Mouse (Mus musculus) layer of hippocampus, postnatal 14 days (tissue): Measurements from ENCODE around the gene Gm5141. TPM values are rescaled to one million over a fixed set of nuclear protein-coding genes. Genes with fewer than 3 reads are reported as not detected.
A peak's percentile ranks its signal among the peaks of the same experiment; 100 is the strongest.
"Not testable (repeated sequence)": the region's sequence is repeated elsewhere in the genome, so short reads cannot be mapped to it uniquely, and the experiment has no call there.

Experiments used
- DNase-seq, 2 experiments: peaks; one replicate each; pipeline ENCODE4 v3.0.0; 2021 to 2022; ENCODE audit warnings: low spot score in 2 of 2, mixed read lengths in 1 of 2
- long read RNA-seq, 2 experiments: library from polyadenylated mRNA; stranded (forward); transcript quantifications; one replicate each; pipeline ENCODE4 v2.0.0; 2021
- microRNA-seq, 2 experiments: library from miRNA; unstranded; fragments of <30 nt; microRNA quantifications; one replicate each; pipeline ENCODE4 v1.2.0; 2021
- total RNA-seq, 2 experiments: library from RNA; stranded (reverse); gene quantifications; 2 replicates each; pipeline ENCODE4 v1.2.3; 2021

Gm5141 gene
- total RNA-seq = 1 to 10 TPM; 4.5 to 6.0 TPM
- long read RNA-seq, experiment 1, partial matches to known transcripts = 1 of 5 reads
- long read RNA-seq, experiment 1, other reads (novel, unspliced or antisense) = 0 of 5 reads
- long read RNA-seq, experiment 2, transcript Gm5141-202 (4 exons, 3,279 nt) = major isoform, 5 of 8 reads
- long read RNA-seq, experiment 2, partial matches to known transcripts = 3 of 8 reads
- long read RNA-seq, experiment 2, other reads (novel, unspliced or antisense) = 0 of 8 reads

DNA sequence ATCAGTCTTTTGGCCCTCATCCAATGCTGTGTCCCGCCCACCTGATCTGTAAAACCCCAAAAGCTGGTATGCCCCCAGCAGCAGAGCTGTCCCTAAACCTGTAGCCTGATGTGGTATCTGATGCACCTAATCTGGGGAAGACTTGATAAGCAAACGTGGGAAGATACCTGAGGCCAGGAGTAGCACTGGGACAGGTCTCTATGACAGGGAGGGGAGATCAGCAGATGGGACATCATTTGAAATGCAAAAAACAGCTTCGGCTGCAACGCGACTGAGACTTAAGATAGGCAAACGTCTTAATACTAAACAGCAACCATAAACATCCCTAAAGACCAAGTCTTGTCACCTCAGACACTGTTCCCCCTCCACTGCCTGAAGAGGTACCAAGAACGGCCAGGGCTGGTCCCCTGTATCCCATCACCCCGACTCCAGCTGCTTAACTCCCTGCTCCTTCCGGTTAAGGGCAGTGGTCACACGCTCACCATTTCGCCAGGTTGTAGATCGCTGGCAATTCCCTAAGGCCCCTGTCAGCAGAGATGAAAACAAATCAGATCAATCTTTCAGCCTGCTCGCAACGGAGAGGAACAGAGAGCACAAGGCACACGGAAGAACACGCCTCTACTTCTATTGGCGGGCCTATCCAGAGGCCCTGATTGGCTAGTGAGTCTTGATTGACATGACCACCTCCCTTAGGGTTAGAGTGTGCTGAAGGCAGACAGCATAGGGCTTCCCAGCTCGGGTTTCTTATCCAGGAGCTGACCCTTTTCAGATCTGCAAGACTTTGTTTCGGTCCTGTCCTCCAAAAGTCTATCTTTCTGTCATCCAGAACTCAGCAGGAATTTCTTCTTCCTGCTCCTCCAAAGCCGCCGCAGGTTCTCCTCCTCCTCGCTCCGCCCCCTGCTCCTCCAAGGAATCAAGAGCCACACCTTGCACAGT, at the start of gene Gm5141:
Gm5141 (minus strand) TSS at position 610 of the 936 bp plus-strand sequence.
- peak; percentile 48 to 59 for DNase-seq

DNA sequence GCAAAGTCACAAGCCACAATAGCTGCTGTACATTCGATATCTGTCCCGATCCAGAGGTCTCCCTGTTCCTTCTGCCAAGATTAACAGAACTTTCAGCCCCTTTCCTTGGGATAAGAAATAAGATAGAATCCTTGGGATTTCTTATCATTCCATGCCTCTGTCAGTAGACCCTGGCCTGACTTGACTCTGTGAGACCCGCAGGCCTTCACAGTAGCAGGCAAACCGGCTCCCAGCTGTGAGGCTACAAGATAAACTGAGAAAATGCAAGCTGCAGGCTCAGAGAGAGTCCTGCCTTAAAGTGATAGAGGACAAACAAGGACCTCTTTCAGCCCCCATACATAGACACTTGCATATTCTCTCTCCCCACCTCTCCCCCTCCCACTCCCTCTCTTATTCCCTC, 47.7 kb upstream of the Gm5141 start:
- no peak for DNase-seq

DNA sequence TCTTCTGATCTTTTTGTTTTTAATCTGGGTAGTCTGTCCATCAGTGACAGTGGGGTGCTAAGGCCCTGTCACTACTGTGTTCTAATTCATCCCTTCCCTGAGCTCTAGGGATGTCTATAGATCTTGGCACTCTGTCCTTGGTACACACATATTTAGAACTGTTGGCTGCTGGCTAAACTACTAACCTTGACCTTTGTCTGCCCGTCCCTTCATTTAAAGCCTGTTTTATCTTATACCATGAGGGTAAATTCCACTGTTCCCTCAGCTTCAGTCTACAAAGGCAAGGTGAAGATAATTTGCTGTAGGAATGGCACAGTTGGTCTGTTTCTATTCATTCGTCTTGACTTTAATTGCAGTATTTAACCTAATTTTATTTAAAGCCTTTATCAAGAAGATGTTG, 46.6 kb upstream of the Gm5141 start:
- DNase-seq = no peak

DNA sequence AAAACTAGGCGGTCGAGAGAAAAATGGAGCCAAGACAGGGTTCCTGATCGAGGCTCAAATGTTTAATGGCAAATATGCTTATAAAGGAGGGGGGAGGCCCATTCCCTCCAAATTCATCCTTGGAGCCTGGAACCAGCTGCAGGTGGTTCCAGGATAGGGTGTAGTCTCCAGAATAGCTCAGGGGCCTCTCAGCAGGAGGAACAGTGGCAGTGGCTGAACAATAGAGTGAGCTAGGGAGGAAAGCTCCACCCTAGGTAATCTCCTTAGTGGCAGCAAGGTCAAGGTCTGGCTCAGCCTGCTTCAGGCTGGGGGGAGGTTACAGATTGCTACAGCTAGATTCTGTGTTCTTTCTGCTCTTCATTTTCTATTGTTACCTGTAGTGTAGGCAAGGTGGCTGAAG, 30.1 kb upstream of the Gm5141 start:
- not testable (repeated sequence) for DNase-seq

DNA sequence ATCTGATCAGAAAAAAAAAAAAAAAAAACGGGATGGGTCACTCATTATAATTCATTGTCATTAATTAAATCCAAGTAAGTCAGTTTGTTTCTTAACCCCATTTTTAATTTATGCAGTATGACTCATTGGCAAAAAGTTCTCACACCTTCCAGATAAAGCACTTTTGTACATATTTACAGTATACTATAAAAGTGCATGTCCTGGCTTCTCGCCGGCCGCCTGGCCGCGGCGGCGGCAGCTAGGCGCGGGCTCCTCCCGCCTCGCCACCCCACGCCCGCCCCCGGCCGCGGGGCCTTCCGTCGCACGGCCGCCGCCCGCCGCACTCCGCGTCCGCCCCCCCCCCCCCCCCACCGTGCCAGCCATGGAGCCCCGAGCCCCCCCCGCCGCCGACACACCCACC, 27.1 kb upstream of the Gm5141 start:
- DNase-seq = no peak

DNA sequence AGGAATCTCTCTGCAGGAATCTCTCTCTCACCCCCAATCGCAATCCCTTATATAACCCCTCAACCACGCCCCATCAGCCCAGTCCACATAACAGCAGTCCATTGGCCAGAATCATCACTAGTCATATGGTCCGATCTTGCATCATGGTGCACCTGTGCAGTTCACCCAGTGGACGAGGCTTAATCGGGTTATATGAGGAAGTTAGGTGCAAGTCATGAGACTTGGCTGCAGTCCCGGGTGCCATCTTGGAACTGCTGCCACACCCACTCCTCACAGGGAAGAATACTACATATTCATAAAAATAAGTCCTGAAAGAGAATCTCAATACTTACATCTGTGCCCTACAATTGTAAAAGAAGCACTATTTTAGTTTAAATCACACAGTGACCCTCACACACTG, 22.4 kb upstream of the Gm5141 start:
- not testable (repeated sequence) for DNase-seq

DNA sequence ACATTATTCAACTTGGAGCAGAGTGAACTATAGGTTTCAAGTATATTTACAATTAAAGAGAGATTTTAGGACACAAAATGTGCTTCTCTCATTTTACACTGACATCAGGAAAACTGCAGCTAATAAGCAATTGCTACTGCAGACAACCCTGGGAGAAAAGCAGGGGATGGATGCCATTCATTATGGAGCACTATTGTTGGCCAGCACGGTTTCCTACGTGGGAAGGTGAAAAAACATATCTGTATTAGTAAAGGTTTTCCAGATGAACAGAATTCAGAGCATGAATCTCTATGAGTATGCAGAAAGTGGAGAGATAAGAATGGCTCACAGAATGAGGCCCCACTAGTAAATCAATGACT, 506 bp upstream of the Gm5141 start:
- DNase-seq = not testable (repeated sequence)

DNA sequence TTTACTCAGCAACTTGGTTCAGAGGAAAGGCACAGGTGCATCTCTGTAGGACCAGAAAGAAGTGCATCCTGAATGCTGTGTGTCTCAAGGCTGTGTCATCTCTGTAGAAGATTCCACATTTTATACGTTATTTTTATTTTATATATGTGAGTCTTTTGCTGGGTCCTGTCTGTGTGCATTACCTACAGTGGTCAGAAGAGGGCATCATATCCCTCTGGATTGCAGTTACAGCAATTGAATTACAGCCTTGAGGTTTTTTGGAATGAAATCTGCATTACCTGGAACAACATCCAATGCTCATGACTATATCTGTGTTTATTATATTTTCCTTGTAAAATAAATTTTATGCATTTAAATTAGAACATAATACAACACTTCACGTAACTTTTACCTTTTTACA, 21.8 kb downstream of the Gm5141 start:
- peak; percentile 6 to 41 for DNase-seq

DNA sequence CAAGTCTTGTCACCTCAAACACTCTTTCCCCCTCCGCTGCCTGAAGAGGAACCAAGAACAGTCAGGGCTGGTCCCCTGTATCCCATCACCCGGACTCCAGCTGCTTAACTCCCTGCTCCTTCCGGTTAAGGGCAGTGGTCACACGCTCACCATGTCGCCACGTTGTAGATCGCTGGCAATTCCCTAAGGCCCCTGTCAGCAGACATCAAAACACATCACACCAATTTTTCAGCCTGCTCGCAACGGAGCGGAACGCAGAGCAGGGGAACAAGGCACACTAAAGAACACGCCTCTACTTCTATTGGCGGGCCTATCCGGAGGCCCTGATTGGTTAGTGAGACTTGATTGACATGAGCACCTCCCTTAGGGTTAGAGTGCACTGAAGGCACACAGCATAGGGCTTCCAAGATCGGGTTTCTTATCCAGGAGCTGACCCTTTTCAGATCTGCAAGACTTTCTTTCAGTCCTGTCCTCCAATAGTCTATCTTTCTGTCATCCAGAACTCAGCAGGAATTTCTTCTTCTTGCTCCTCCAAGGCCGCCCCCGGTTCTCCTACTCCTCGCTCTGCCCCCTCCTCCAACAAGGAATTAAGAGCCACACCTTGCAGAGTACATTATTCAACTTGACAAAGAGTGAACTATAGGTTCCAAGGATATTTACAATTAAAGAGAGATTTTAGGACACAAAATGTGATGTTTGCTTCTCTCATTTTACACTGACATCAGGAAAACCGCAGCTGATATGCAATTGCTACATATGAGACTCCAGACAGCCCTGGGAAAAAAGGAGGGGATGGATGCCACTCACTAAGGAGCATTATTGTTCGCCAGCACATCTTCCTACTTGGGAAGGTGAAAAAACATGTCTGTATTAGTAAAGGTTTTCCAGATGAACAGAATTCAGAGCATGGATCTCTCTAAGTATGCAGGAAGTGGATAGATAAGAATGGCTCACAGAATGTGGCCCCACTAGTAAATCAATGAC, 24.9 kb downstream of the Gm5141 start, which contains the start of gene Platr25:
Platr25 (minus strand) TSS at position 278 of the 984 bp plus-strand sequence.
- peak; percentile 33 to 60 for DNase-seq

DNA sequence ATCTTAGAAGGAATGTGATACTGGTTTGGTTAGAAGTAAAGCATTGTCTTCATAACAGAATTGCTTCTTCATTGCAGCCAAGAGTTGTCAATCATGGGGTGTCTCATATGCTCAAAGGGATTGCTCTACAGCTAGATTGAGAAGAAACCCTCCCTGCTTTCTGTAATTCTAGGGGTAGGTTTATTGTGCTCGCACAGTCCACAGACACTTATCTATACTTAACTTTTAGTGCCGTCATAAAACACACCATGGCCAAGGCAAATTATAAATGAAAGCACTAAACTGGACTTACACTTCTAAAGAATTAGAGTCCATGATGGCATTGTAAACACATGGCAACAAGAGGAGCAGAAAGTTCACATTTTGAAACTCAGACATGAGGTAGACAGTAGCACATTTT, 52.3 kb downstream of the Gm5141 start:
- no peak for DNase-seq

Small RNA genes within 50 kb of the gene (microRNA-seq; reads per million reads assigned to microRNA genes)
- gene Gm24588 (0 reads per million in 2 experiments), gene Mir713 (0 reads per million in 2 experiments)

Other genes with a start within 250 kb of the Gm5141 start
- not detected for gene Zfp935, start 227.3 kb downstream of the Gm5141 start, total RNA-seq
- gene Zfp934, start 214.6 kb downstream of the Gm5141 start, total RNA-seq = 1 to 10 TPM; 6.0 to 6.9 TPM
- gene 6720489N17Rik, start 161.6 kb downstream of the Gm5141 start, total RNA-seq = 1 to 10 TPM; 3.2 TPM
- gene Platr25, start 25.1 kb downstream of the Gm5141 start, total RNA-seq = 10 to 100 TPM; 12.7 to 13.5 TPM
- under 1 TPM in 1 of 2 experiments, not detected in 1; 0.38 TPM for gene Fbp2, start 72.6 kb upstream of the Gm5141 start, total RNA-seq
- 1 to 10 TPM in 1 of 2 experiments, under 1 TPM in 1; 0.86 to 1.2 TPM for gene Fbp1, start 102.5 kb upstream of the Gm5141 start, total RNA-seq
- gene 2010111I01Rik, start 179.1 kb upstream of the Gm5141 start, total RNA-seq = 10 to 100 TPM; 72.1 to 92.0 TPM